Mouse (Mus musculus) forebrain, embryonic 16.5 days (tissue): ENCODE measurements around the gene Pou4f2. TPM values are rescaled to one million over a fixed set of nuclear protein-coding genes. Genes with fewer than 3 reads are reported as not detected.
A peak's percentile ranks its signal among the peaks of the same experiment; 100 is the strongest.

Source experiments
- ATAC-seq: fragments of 200-750 bp; cut with Nextera tagmentation; 2 replicates; pipeline ENCODE4 v1.8.0; 2017; ENCODE audit warnings: mild to moderate bottlenecking, moderate library complexity
- H3K27ac ChIP-seq: fragments of 300-500 bp; sonication (generic); 2 replicates; pipeline ENCODE4 v1.5.1; 2014; ENCODE audit warnings: low read length, control low read depth
- H3K27me3 ChIP-seq: fragments of 300-500 bp; sonication (generic); replicated peaks from 2 replicates; pipeline ENCODE4 v1.6.1; 2014; ENCODE audit warnings: low read length; ENCODE audit not compliant: control insufficient read depth, insufficient read depth
- H3K36me3 ChIP-seq: fragments of 300-500 bp; sonication (generic); 2 replicates; pipeline ENCODE4 v1.6.1; 2014; ENCODE audit not compliant: control insufficient read depth, insufficient read depth
- H3K4me1 ChIP-seq: fragments of 300-500 bp; sonication (generic); replicated peaks from 2 replicates; pipeline ENCODE4 v1.6.1; 2014; ENCODE audit warnings: low read length; ENCODE audit not compliant: control insufficient read depth, insufficient read depth
- H3K4me2 ChIP-seq: fragments of 300-500 bp; sonication (generic); 2 replicates; pipeline ENCODE4 v1.6.1; 2014; ENCODE audit warnings: mild to moderate bottlenecking, low read length, control low read depth
- H3K4me3 ChIP-seq: fragments of 300-500 bp; sonication (generic); replicated peaks from 2 replicates; pipeline ENCODE4 v1.5.1; 2014; ENCODE audit warnings: mild to moderate bottlenecking, low read length, control low read depth
- H3K9ac ChIP-seq: fragments of 300-500 bp; sonication (generic); replicated peaks from 2 replicates; pipeline ENCODE4 v1.6.1; 2014; ENCODE audit warnings: low read depth, low read length, control low read depth
- H3K9me3 ChIP-seq: fragments of 300-500 bp; sonication (generic); 2 replicates; pipeline ENCODE4 v1.6.1; 2016; ENCODE audit warnings: low read length; ENCODE audit not compliant: control insufficient read depth
- WGBS: fragments of 180-500 bp; shearing (Covaris S2); extraction: QIAGEN DNeasy Blood & Tissue Kit; methylation state at CpG from one replicate; pipeline ENCODE4 v1.1.7; 2014; 5-methylcytosine and 5-hydroxymethylcytosine counted together
- polyA plus RNA-seq: library from polyadenylated mRNA; unstranded; fragments of >200 nt; fragmentation: Nextera tagmentation; extraction: Ambion mirVana; gene quantifications from 2 replicates; pipeline ENCODE4 v1.2.1, GENCODE M21; 2015

Pou4f2 gene
- polyA plus RNA-seq = 0.24 TPM in 1 of 2 replicates, not detected in the other

GRCm38 (mm10) chr8:78436071-78436651, at the start of gene Pou4f2:
Gene Pou4f2 (minus strand): TSS chr8:78436645.
- WGBS = under 1% methylated on average over 53 of the region's 54 CpGs
- Histone ChIP-seq H3K4me2 (peak within 1 kb of the TSS; percentile 84), H3K4me3 (peak within 1 kb of the TSS; percentile 47), H3K9me3 (no peaks in the 10 kb centered on the region), H3K4me1 (peaks cover 38% of the 10 kb centered on the region), H3K36me3 (no peaks in the 10 kb centered on the region), H3K9ac (peak within 1 kb of the TSS; percentile 39; the same call in 1 of the 2 replicates), H3K27ac (no peak within 1 kb of the TSS), H3K27me3 (peaks cover 71% of the 10 kb centered on the region)
- ATAC-seq = peak; percentile 69

- no peak overlapping the region for H3K4me3 ChIP-seq
- no peak overlapping the region for H3K9ac ChIP-seq
- no peak overlapping the region for H3K4me2 ChIP-seq
- ATAC-seq = no peak
- H3K36me3 ChIP-seq = no peaks in the 10 kb centered on the region
- no peaks in the 10 kb centered on the region for H3K4me1 ChIP-seq
- 61% methylated on average over 6 of the region's 6 CpGs for WGBS
- H3K9me3 ChIP-seq = no peaks in the 10 kb centered on the region
- no peaks in the 10 kb centered on the region for H3K27me3 ChIP-seq
- H3K27ac ChIP-seq = no peak overlapping the region
Measured at GRCm38 (mm10) chr8:78477051-78477829, 40.8 kb upstream of the Pou4f2 start.

- H3K27me3 ChIP-seq = no peaks in the 10 kb centered on the region
- no peak for ATAC-seq
- H3K4me3 ChIP-seq = no peak overlapping the region
- H3K9me3 ChIP-seq = no peaks in the 10 kb centered on the region
- H3K36me3 ChIP-seq = no peaks in the 10 kb centered on the region
- no peak overlapping the region for H3K9ac ChIP-seq
- WGBS = 92% methylated on average over 2 of the region's 2 CpGs
- no peak overlapping the region for H3K27ac ChIP-seq
- H3K4me1 ChIP-seq = no peaks in the 10 kb centered on the region
- H3K4me2 ChIP-seq = no peak overlapping the region
Measured at GRCm38 (mm10) chr8:78467889-78468288, 31.4 kb upstream of the Pou4f2 start.

- Histone ChIP-seq H3K9ac (no peak overlapping the region), H3K36me3 (no peaks in the 10 kb centered on the region), H3K4me1 (no peaks in the 10 kb centered on the region), H3K4me2 (no peak overlapping the region), H3K9me3 (no peaks in the 10 kb centered on the region), H3K4me3 (no peak overlapping the region), H3K27ac (no peak overlapping the region), H3K27me3 (no peaks in the 10 kb centered on the region)
- 86% methylated on average over 2 of the region's 2 CpGs for WGBS
- ATAC-seq = no peak
Measured at GRCm38 (mm10) chr8:78463941-78464340, 27.5 kb upstream of the Pou4f2 start.

GRCm38 (mm10) chr8:78456441-78456840, 20.0 kb upstream of the Pou4f2 start:
- no peaks in the 10 kb centered on the region for H3K4me1 ChIP-seq
- no peaks in the 10 kb centered on the region for H3K27me3 ChIP-seq
- no peaks in the 10 kb centered on the region for H3K9me3 ChIP-seq
- no peak overlapping the region for H3K9ac ChIP-seq
- H3K27ac ChIP-seq = no peak overlapping the region
- no peaks in the 10 kb centered on the region for H3K36me3 ChIP-seq
- H3K4me2 ChIP-seq = no peak overlapping the region
- WGBS = 74% methylated on average over 3 of the region's 3 CpGs
- ATAC-seq = no peak
- no peak overlapping the region for H3K4me3 ChIP-seq

- H3K4me3 ChIP-seq = no peak overlapping the region
- WGBS = 86% methylated on average over 1 of the region's 1 CpGs
- peaks cover 47% of the 10 kb centered on the region for H3K27me3 ChIP-seq
- no peaks in the 10 kb centered on the region for H3K9me3 ChIP-seq
- H3K27ac ChIP-seq = no peak overlapping the region
- H3K4me2 ChIP-seq = no peak overlapping the region
- no peaks in the 10 kb centered on the region for H3K36me3 ChIP-seq
- peaks cover 4% of the 10 kb centered on the region for H3K4me1 ChIP-seq
- no peak for ATAC-seq
- no peak overlapping the region for H3K9ac ChIP-seq
Measured at GRCm38 (mm10) chr8:78442781-78443180, 6.3 kb upstream of the Pou4f2 start.

GRCm38 (mm10) chr8:78438121-78438520, 1.7 kb upstream of the Pou4f2 start:
- H3K9me3 ChIP-seq = no peaks in the 10 kb centered on the region
- H3K9ac ChIP-seq = no peak overlapping the region
- peaks cover 73% of the 10 kb centered on the region for H3K27me3 ChIP-seq
- H3K4me1 ChIP-seq = peaks cover 38% of the 10 kb centered on the region
- H3K36me3 ChIP-seq = no peaks in the 10 kb centered on the region
- no peak for ATAC-seq
- WGBS = under 1% methylated on average over 17 of the region's 18 CpGs
- H3K27ac ChIP-seq = no peak overlapping the region
- H3K4me3 ChIP-seq = peak overlapping the region; percentile 14; the same call in 1 of the 2 replicates
- 0 out of 2 replicates have a peak overlapping the region, but pooled peaks have one; percentile 2 for H3K4me2 ChIP-seq

GRCm38 (mm10) chr8:78437140-78438045, 948 bp upstream of the Pou4f2 start:
- WGBS = under 1% methylated on average over 32 of the region's 32 CpGs
- Histone ChIP-seq H3K27ac (no peak overlapping the region), H3K27me3 (peaks cover 72% of the 10 kb centered on the region), H3K36me3 (no peaks in the 10 kb centered on the region), H3K4me3 (peak overlapping the region; percentile 47), H3K9me3 (no peaks in the 10 kb centered on the region), H3K9ac (no peak overlapping the region), H3K4me2 (peak overlapping the region; percentile 84), H3K4me1 (peaks cover 38% of the 10 kb centered on the region)
- ATAC-seq = peak; percentile 32

- H3K9me3 ChIP-seq = no peaks in the 10 kb centered on the region
- H3K4me3 ChIP-seq = peak overlapping the region; percentile 47
- H3K4me2 ChIP-seq = peak overlapping the region; percentile 84
- no peaks in the 10 kb centered on the region for H3K36me3 ChIP-seq
- ATAC-seq = peak; percentile 21; the same call in 1 of the 2 replicates
- peaks cover 72% of the 10 kb centered on the region for H3K27me3 ChIP-seq
- peaks cover 38% of the 10 kb centered on the region for H3K4me1 ChIP-seq
- H3K27ac ChIP-seq = no peak overlapping the region
- H3K9ac ChIP-seq = no peak overlapping the region
- WGBS = 1% methylated on average over 17 of the region's 25 CpGs
Measured at GRCm38 (mm10) chr8:78436661-78437060, 216 bp upstream of the Pou4f2 start.
